14 mouse cellular contexts compared by ENCODE assay signal in the genomic region with DNA sequence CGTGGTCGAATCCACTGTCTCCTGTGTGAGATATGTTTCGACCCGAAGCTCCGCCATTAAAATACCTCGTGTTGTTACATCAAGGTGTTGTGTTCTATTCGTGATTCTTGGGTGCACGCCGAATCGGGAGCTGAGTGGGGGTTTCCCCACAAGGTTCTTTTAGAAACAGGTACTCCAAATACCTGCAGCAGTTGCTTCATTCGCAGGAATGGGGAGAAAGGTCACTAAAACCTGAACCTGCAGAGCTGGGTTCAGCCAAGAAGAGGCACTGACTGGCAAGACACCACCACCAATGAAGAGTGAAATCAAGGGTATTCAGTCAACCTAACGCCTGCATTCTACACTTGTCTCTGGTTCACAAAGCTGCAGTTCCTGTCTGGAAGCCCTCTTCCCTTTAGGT. TPM values are rescaled to one million over a fixed set of nuclear protein-coding genes. Genes with fewer than 3 reads are reported as not detected.
DNase-seq lines count a peak whose midpoint lies in the region; ATAC-seq lines count a peak whose summit lies in the region.
"Had no signal": no experiment of that assay in that cellular context is flagged by ENCODE, and none has a peak within 500 bp of the region (broad histone marks: within the 10 kb centered on the region; RNA-seq: fewer than 3 reads in every experiment).

No protein-coding gene starts in this region.

- H3K27ac ChIP-seq in forebrain, embryonic 15.5 days (replicated peaks), result peak overlapping the region; percentile 83; the same call in 1 of the 2 replicates
- H3K27ac ChIP-seq in neural tube, embryonic 13.5 days (replicated peaks), result peak overlapping the region; percentile 79

- peaks cover 42% of the 10 kb centered on the region for H3K4me1 ChIP-seq in forebrain, embryonic 15.5 days
- H3K4me1 ChIP-seq in neural tube, embryonic 13.5 days (replicated peaks), result peaks cover 39% of the 10 kb centered on the region

- peak; percentile 59 for DNase-seq in kidney, adult 11 months
- DNase-seq in kidney, postnatal 10 days, result no peak
- DNase-seq in lung, postnatal 10 days, result peak; percentile 28
- no peak for DNase-seq in adipocyte (ENCODE audit: low spot score)
- DNase-seq in gastrocnemius, postnatal 36 days, result no peak
- DNase-seq in spleen, adult 12 weeks (ENCODE audit: low spot score), result no peak
- DNase-seq: cerebellum, adult 9-10 months; thymus, postnatal 4 days had no signal

- no peak for ATAC-seq in forebrain, embryonic 15.5 days (replicated peaks)
- no peak for ATAC-seq in neural tube, embryonic 13.5 days (ENCODE audit: low read depth)

- H3K27me3 ChIP-seq in forebrain, embryonic 15.5 days, result no peaks in the 10 kb centered on the region
- no peaks in the 10 kb centered on the region for H3K27me3 ChIP-seq in neural tube, embryonic 13.5 days
- H3K27me3 ChIP-seq: embryonic facial prominence, embryonic 12.5 days had no signal

- intact Hi-C loops in gastrocnemius, postnatal 36 days (cut with DNase I), result no loop called here

- H3K4me2 ChIP-seq in forebrain, embryonic 15.5 days (replicated peaks), result no peak overlapping the region
- peak overlapping the region; percentile 57; the same call in 1 of the 2 replicates for H3K4me2 ChIP-seq in neural tube, embryonic 13.5 days

- no peak overlapping the region for H3K9ac ChIP-seq in forebrain, embryonic 15.5 days (replicated peaks)
- 0 out of 2 replicates have a peak overlapping the region, but pooled peaks have one; percentile 71 for H3K9ac ChIP-seq in neural tube, embryonic 13.5 days
- H3K9ac ChIP-seq: embryonic facial prominence, embryonic 12.5 days had no signal

- no peaks in the 10 kb centered on the region for H3K9me3 ChIP-seq in forebrain, embryonic 15.5 days
- no peaks in the 10 kb centered on the region for H3K9me3 ChIP-seq in neural tube, embryonic 13.5 days
- H3K9me3 ChIP-seq: embryonic facial prominence, embryonic 12.5 days had no signal

- no peak overlapping the region for H3K4me3 ChIP-seq in forebrain, embryonic 15.5 days
- no peak overlapping the region for H3K4me3 ChIP-seq in neural tube, embryonic 13.5 days

- no peaks in the 10 kb centered on the region for H3K36me3 ChIP-seq in forebrain, embryonic 15.5 days
- no peaks in the 10 kb centered on the region for H3K36me3 ChIP-seq in neural tube, embryonic 13.5 days
- H3K36me3 ChIP-seq: embryonic facial prominence, embryonic 12.5 days had no signal

- WGBS in forebrain, embryonic 15.5 days, result 84% methylated on average over 12 of the region's 12 CpGs
- 91% methylated on average over 10 of the region's 12 CpGs for WGBS in neural tube, embryonic 13.5 days

RNA-seq across cellular contexts. Expression of a gene that starts 1.0 kb away (rescaled TPM):
- 74.0 and 86.6 TPM in 2 replicates for polyA plus RNA-seq in forebrain, embryonic 15.5 days (2015; fragmentation: Nextera tagmentation; extraction: Ambion mirVana)
- 86.3 and 101 TPM in 2 replicates for polyA plus RNA-seq in neural tube, embryonic 13.5 days (2015; fragmentation: Nextera tagmentation; extraction: Ambion mirVana)
- 1 to 10 TPM; 3.8 to 7.4 TPM for total RNA-seq in gastrocnemius, postnatal 36 days (2021)

RNA-seq across cellular contexts. Expression of a gene that starts 20.6 kb away (rescaled TPM):
- 11.3 and 12.4 TPM in 2 replicates for polyA plus RNA-seq in forebrain, embryonic 15.5 days (2015; fragmentation: Nextera tagmentation; extraction: Ambion mirVana)
- polyA plus RNA-seq in neural tube, embryonic 13.5 days (2015; fragmentation: Nextera tagmentation; extraction: Ambion mirVana), result 15.0 and 17.8 TPM in 2 replicates
- 10 to 100 TPM; 16.6 to 28.5 TPM for total RNA-seq in gastrocnemius, postnatal 36 days (2021)

RNA-seq across cellular contexts. Expression of a gene that starts 23.6 kb away (rescaled TPM):
- polyA plus RNA-seq in forebrain, embryonic 15.5 days (2015; fragmentation: Nextera tagmentation; extraction: Ambion mirVana), result not detected in 2 replicates
- not detected in 2 replicates for polyA plus RNA-seq in neural tube, embryonic 13.5 days (2015; fragmentation: Nextera tagmentation; extraction: Ambion mirVana)
- total RNA-seq in gastrocnemius, postnatal 36 days (2021), result not detected
- total RNA-seq: megakaryocyte progenitor cell, adult 5-6 weeks had no signal
- polyA plus RNA-seq: embryonic facial prominence, embryonic 12.5 days; heart, embryonic 14.5 days had no signal

RNA-seq across cellular contexts. Expression of a gene that starts 29.9 kb away (rescaled TPM):
- 0.27 and 0.41 TPM in 2 replicates for polyA plus RNA-seq in forebrain, embryonic 15.5 days (2015; fragmentation: Nextera tagmentation; extraction: Ambion mirVana)
- polyA plus RNA-seq in neural tube, embryonic 13.5 days (2015; fragmentation: Nextera tagmentation; extraction: Ambion mirVana), result 0.18 and 0.24 TPM in 2 replicates
- under 1 TPM; 0.10 to 0.15 TPM for total RNA-seq in gastrocnemius, postnatal 36 days (2021)

RNA-seq across cellular contexts. Expression of a gene that starts 30.5 kb away (rescaled TPM):
- not detected in 2 replicates for polyA plus RNA-seq in forebrain, embryonic 15.5 days (2015; fragmentation: Nextera tagmentation; extraction: Ambion mirVana)
- not detected in 2 replicates for polyA plus RNA-seq in neural tube, embryonic 13.5 days (2015; fragmentation: Nextera tagmentation; extraction: Ambion mirVana)
- total RNA-seq in gastrocnemius, postnatal 36 days (2021), result not detected
- total RNA-seq: left cerebral cortex, postnatal 4 days; megakaryocyte progenitor cell, adult 5-6 weeks had no signal
- polyA plus RNA-seq: embryonic facial prominence, embryonic 12.5 days; heart, embryonic 14.5 days had no signal

Comparison
In these comparisons a context has a peak if more than half of its experiments do, and no peak if none do; other contexts are left out.
1. DNase-seq: peak in kidney, adult 11 months (single experiment) and lung, postnatal 10 days (single experiment); none in kidney, postnatal 10 days (single experiment), adipocyte (single experiment), gastrocnemius, postnatal 36 days (0 of 2) and spleen, adult 12 weeks (single experiment).